Mouse (Mus musculus) E14TG2a.4 (cell line): ENCODE data around the gene Nhs.

Source experiments
- H3K27me3 ChIP-seq: 2 replicates; pipeline ENCODE4 v1.6.1; 2014; ENCODE audit warnings: low read length, control low read depth; ENCODE audit not compliant: insufficient read depth
- H3K36me3 ChIP-seq: 2 replicates; pipeline ENCODE4 v1.6.1; 2014; ENCODE audit warnings: low read length, control low read depth; ENCODE audit not compliant: insufficient read depth
- H3K4me1 ChIP-seq: replicated peaks from 2 replicates; pipeline ENCODE4 v1.6.1; 2014; ENCODE audit warnings: low read depth, low read length, control low read depth
- H3K4me3 ChIP-seq: replicated peaks from 2 replicates; pipeline ENCODE4 v1.5.1; 2014; ENCODE audit warnings: mild to moderate bottlenecking, low read length
- H3K9me3 ChIP-seq: 2 replicates; pipeline ENCODE4 v1.6.1; 2014; ENCODE audit warnings: low read length, control low read depth
- CTCF ChIP-seq: conservative IDR thresholded peaks from 2 replicates; pipeline ENCODE4 v1.5.1; 2014; ENCODE audit warnings: low read length
- NANOG ChIP-seq: IDR thresholded peaks from 2 replicates; pipeline ENCODE4 v1.6.1; 2014; ENCODE audit warnings: borderline replicate concordance, low read length, mixed read lengths
- POU5F1 ChIP-seq: IDR thresholded peaks from 2 replicates; pipeline ENCODE4 v1.6.1; 2014; ENCODE audit warnings: low read length, borderline replicate concordance

Nhs gene

DNA sequence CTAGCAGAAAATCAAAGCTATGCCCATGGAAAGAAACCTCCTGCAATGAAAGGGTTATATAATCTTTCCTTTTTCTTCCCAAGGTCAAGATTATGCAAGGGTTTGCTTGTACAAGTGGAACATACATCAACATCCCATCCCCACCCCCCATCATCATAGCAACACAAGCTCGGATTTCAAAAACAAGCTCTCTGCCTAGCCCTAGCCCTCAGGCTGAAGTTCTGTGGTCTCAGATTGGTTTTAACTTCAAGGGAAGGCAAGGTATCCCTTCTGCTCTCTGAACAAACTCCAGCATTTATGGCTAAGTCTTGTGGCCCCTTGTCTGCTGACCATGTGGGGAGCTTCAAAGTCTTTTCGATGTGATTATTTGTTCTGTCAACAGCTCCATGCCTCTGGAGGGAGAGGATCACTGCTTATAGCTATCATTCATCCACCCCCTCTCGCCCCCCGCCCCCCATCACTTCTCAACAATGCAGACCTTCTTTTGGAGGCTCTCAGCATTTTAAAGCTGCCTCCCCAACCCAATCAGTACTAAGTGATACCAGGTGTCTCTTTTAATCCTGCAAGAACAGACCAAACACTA is 216.3 kb downstream of the Nhs start:
- no peaks in the 10 kb centered on the region for H3K36me3 ChIP-seq
- no peak overlapping the region for H3K4me3 ChIP-seq
- H3K9me3 ChIP-seq: no peaks in the 10 kb centered on the region
- H3K4me1 ChIP-seq: no peaks in the 10 kb centered on the region
- H3K27me3 ChIP-seq: no peaks in the 10 kb centered on the region
- TF ChIP-seq NANOG (no peak), CTCF (no peak), POU5F1 (no peak)

DNA sequence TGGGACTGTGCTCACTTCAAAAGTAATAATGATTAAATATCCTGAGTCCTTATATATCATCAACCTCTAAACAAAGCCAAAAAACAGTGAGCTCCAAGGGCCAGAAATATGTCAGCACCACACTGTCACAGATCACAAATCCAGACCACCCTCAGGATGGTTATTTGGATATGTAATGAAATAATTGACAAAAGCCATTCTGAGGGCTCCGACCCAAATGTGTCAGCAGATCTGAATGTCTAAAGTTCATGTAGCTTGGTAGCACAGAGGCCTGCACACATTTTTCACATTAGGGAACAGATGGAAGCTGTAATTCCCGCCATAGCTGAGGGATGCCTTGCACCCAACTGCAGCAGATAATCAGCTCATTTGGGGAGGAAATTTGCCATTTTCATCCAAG is 218.8 kb downstream of the Nhs start:
- Histone ChIP-seq H3K36me3 (no peaks in the 10 kb centered on the region), H3K27me3 (no peaks in the 10 kb centered on the region), H3K4me3 (no peak overlapping the region), H3K9me3 (no peaks in the 10 kb centered on the region), H3K4me1 (no peaks in the 10 kb centered on the region)
- TF ChIP-seq POU5F1 (no peak), CTCF (no peak), NANOG (no peak)

DNA sequence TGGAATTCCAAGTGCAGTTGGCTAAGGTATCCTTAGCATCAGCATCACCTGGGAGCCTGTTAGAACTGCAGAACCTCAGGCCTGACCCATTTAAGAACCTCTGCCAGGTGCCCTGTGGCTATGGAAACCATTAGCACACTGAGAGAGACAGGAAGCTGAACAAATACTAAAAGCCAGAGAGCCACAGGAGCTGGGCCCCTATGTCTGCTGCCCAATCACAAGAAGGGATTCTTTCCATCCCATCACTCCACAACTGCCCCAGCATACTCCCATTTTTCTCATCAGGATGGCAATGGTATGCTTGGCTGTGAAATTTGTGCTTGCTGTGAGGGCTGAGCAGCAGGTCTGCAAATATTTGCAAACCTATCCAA is 232.9 kb downstream of the Nhs start:
- Histone ChIP-seq H3K4me1 (peaks cover 12% of the 10 kb centered on the region; the same call in 1 of the 2 replicates), H3K9me3 (no peaks in the 10 kb centered on the region), H3K27me3 (no peaks in the 10 kb centered on the region), H3K36me3 (no peaks in the 10 kb centered on the region), H3K4me3 (peak overlapping the region; percentile 72)
- TF ChIP-seq POU5F1 (no peak), CTCF (no peak), NANOG (no peak)

DNA sequence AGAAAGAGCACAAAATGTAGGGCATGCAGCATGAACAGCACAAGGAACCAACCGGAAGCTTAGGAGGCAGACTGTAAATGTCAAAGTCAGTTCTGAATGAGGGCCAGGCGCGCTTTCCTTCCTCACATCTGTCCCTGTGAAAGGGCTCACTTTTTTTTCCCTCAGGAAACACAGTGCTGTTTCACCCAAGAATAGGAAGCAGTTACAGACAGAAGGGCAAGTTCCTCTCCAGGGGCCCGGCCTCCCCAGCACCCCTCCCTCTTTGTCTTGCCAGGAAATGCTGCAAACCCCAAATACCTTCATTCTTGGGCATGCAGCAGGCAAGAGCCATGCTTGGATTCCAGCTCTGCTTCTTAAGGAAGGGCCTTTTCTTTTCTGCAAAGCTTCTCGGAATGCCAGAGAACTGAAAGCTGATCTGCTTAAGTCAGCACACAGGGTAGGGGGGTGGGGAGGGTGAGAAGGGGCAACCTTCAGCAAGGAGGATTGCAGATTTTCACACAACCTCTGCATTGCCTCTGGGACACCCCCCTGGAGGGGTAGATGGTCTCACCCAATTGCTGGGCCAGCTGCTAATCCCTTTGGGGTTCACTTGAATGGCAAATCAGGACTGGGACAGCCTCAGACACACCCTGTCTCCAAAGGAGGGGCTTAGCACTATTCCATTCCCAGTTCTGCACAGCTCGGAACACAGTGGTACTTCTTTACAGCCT is 233.4 kb downstream of the Nhs start:
- Histone ChIP-seq H3K9me3 (no peaks in the 10 kb centered on the region), H3K27me3 (no peaks in the 10 kb centered on the region), H3K4me3 (peak overlapping the region; percentile 72), H3K4me1 (peaks cover 12% of the 10 kb centered on the region; the same call in 1 of the 2 replicates), H3K36me3 (no peaks in the 10 kb centered on the region)
- no peak for TF ChIP-seq POU5F1

DNA sequence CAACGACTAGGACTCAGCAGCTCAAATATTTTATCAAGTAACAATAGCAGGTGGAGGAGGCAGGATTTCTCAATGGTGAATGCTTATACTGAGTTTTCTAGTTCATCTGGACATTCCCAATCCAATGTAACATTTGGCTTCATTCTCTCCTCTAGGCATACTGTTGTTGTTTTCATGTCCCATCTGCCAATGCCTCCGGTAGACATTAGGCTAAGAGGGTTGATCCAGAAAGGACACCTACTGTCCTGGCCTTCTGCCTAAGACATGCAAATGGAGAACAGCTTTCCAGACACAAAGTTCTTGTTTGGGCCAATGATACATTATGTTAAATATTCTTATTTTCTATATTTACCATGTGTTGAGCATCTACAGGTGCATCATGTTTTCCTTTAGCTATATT is 236.9 kb downstream of the Nhs start:
- Histone ChIP-seq H3K4me1 (peaks cover 12% of the 10 kb centered on the region; the same call in 1 of the 2 replicates), H3K27me3 (no peaks in the 10 kb centered on the region), H3K36me3 (no peaks in the 10 kb centered on the region), H3K9me3 (no peaks in the 10 kb centered on the region), H3K4me3 (no peak overlapping the region)
- TF ChIP-seq NANOG: no peak
- no peak for TF ChIP-seq CTCF
- no peak for TF ChIP-seq POU5F1

DNA sequence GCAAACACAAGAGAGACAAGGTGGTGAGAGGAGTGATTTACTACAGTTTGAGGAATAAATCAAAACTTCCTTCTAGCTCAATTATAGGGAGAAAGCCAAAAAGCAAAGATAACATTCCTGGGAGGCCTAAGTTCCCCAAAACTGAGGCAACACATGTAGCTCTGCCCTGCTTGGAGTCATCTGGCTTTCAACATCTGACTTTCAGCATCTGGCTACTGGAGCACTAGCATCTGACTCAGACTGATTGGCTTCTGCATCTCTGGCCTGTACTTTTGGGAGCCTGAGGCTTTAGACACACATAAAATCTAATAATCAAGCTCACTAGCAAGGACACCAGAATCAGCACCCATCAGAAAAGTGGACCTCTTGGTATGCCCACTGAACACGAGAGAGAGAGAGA is 237.9 kb downstream of the Nhs start:
- peaks cover 10% of the 10 kb centered on the region; the same call in 1 of the 2 replicates for H3K4me1 ChIP-seq
- H3K9me3 ChIP-seq: no peaks in the 10 kb centered on the region
- H3K36me3 ChIP-seq: no peaks in the 10 kb centered on the region
- H3K27me3 ChIP-seq: no peaks in the 10 kb centered on the region
- TF ChIP-seq CTCF (no peak), POU5F1 (no peak), NANOG (no peak)
- no peak overlapping the region for H3K4me3 ChIP-seq

DNA sequence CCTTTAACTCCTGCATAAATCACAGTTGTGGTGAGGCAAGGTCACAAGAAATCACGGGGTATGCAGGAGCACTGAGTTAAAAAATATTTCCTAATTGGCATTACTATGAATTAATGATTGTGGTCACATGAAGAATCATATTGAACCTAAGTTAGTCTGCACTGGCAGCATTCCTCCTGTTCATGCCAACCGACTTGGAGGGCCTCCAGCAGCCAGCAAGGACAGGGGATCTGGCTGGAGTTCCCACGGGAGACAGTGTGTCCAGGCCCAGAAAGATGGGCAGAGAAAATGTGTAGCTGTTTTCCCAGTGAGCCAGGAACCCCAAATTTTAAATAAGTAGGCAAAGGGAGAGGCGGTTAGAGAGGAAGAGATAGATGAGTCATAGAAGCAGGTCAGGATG is 249.6 kb downstream of the Nhs start:
- no peaks in the 10 kb centered on the region for H3K9me3 ChIP-seq
- H3K4me3 ChIP-seq: no peak overlapping the region
- H3K36me3 ChIP-seq: no peaks in the 10 kb centered on the region
- peaks cover 32% of the 10 kb centered on the region for H3K27me3 ChIP-seq
- H3K4me1 ChIP-seq: peaks cover 4% of the 10 kb centered on the region; the same call in 1 of the 2 replicates
- TF ChIP-seq NANOG (no peak), CTCF (no peak)

DNA sequence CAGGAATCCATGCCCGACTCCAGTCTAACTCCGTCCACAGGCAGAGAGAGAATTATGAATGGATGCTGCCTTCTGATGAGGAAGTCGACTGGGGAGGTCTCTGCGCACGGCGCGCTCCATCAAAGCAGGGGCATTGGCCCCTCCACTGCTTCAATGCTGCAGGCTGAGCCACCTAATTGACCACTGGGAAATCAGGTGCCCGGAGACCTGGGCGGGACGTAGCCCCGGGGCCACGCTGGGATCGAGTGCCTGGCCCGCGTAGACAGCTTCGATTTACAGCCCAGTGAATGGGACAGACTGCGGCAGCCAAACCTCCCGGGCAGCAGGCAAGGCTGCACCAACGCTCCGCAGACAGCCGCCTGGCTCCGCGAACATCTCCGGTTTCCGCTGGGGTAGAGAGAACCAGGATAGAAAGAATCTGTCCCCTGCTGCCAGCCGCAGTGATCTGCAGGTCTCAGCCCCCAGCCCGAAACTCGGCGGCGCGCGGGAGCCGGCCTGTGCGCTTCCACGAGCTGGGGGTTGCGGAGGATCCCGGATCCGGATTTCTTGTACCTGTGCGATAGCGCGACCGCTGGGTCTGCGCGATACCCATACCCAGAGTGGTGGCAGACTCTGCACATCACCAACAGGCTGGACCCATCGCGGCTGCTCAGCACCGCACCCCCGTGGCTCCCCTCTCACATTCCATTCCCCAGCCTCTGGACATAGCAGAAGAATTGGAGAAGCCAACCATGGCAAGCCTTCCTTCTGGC is 250.7 kb downstream of the Nhs start:
- H3K4me1 ChIP-seq: peaks cover 4% of the 10 kb centered on the region; the same call in 1 of the 2 replicates
- TF ChIP-seq NANOG (no peak), CTCF (no peak), POU5F1 (no peak)
- H3K27me3 ChIP-seq: peaks cover 32% of the 10 kb centered on the region
- peak overlapping the region; percentile 76 for H3K4me3 ChIP-seq
- no peaks in the 10 kb centered on the region for H3K36me3 ChIP-seq
- no peaks in the 10 kb centered on the region for H3K9me3 ChIP-seq
